In genomic region chr2:103480240-103480639, GRCm38 (mm10) we compare ENCODE assay signal across 10 mouse cellular contexts. TPM values are rescaled to one million over a fixed set of nuclear protein-coding genes. Genes with fewer than 3 reads are reported as not detected.
DNase-seq lines count a peak whose midpoint lies in the region; ATAC-seq lines count a peak whose summit lies in the region.
"Had no signal": no experiment of that assay in that cellular context is flagged by ENCODE, and none has a peak within 500 bp of the region (broad histone marks: within the 10 kb centered on the region; RNA-seq: fewer than 3 reads in every experiment).

No protein-coding gene starts in this region.

- H3K27me3 ChIP-seq in erythroblast, embryonic 14.5 days (ENCODE audit: control insufficient read depth), result no peaks in the 10 kb centered on the region
- H3K27me3 ChIP-seq: limb, embryonic 15.5 days; midbrain, embryonic 15.5 days had no signal

- peaks cover 73% of the 10 kb centered on the region for H3K4me1 ChIP-seq in erythroblast, embryonic 14.5 days (ENCODE audit: control insufficient read depth)

- peak overlapping the region; percentile 99 for H3K4me3 ChIP-seq in erythroblast, embryonic 14.5 days (replicated peaks)
- H3K4me3 ChIP-seq: limb, embryonic 15.5 days; midbrain, embryonic 15.5 days had no signal

- H3K36me3 ChIP-seq in erythroblast, embryonic 14.5 days (ENCODE audit: control insufficient read depth), result peaks cover 80% of the 10 kb centered on the region
- H3K36me3 ChIP-seq: midbrain, embryonic 15.5 days had no signal

- H3K9me3 ChIP-seq in erythroblast, embryonic 14.5 days (ENCODE audit: control insufficient read depth, low read length), result no peaks in the 10 kb centered on the region
- H3K9me3 ChIP-seq: limb, embryonic 15.5 days; midbrain, embryonic 15.5 days had no signal

- peak; percentile 69 for DNase-seq in kidney, adult 9 months
- DNase-seq in kidney, adult 8-10 months, result no peak
- peak; percentile 16 for DNase-seq in WW6 (ENCODE audit: low read depth, low spot score)
- no peak for DNase-seq in frontal cortex, postnatal 10 days (ENCODE audit: low spot score in 2 of 2)
- no peak for DNase-seq in urinary bladder, postnatal 10 days (ENCODE audit: low spot score)
- DNase-seq: forebrain, postnatal 0 days had no signal

- ATAC-seq in megakaryocyte progenitor cell, adult 5-6 weeks (replicated peaks; ENCODE audit: poor library complexity), result peak; percentile 36
- ATAC-seq: forebrain, postnatal 0 days; midbrain, embryonic 15.5 days had no signal

RNA-seq across cellular contexts. Expression of gene Cat, which starts 4.7 kb away (rescaled TPM):
- polyA plus RNA-seq in erythroblast, embryonic 14.5 days (2012), result 29.0 and 31.9 TPM in 2 replicates
- total RNA-seq in megakaryocyte progenitor cell, adult 5-6 weeks (2015), result 117 and 125 TPM in 2 replicates
- total RNA-seq in megakaryocyte progenitor cell, adult 5-6 weeks (2017), result 36.0 and 36.6 TPM in 2 replicates

Comparison
In these comparisons a context has a peak if more than half of its experiments do, and no peak if none do; other contexts are left out.
1. DNase-seq: peak in kidney, adult 9 months (single experiment) and WW6 (single experiment); none in kidney, adult 8-10 months (0 of 2), frontal cortex, postnatal 10 days (0 of 2) and urinary bladder, postnatal 10 days (single experiment).